Mouse (Mus musculus): Measurements from ENCODE around the gene Fbp1.

GRCm38 (mm10) chr13:62887712-62888441, at the start of gene Fbp1:
- no peak for TF ChIP-seq ZNF384 (IDR thresholded peaks at IDR 0.05; ENCODE audit: low read depth, low read length)
- TF ChIP-seq CHD2 (IDR thresholded peaks at IDR 0.05; ENCODE audit: low read depth, low read length), result no peak
- no peak for TF ChIP-seq MAFK (IDR thresholded peaks at IDR 0.05; ENCODE audit: insufficient read depth, low read depth, low read length)
- no peak for TF ChIP-seq HCFC1 (IDR thresholded peaks at IDR 0.05; ENCODE audit: borderline replicate concordance, insufficient read depth, low read length)
- TF ChIP-seq ZC3H11A (IDR thresholded peaks at IDR 0.05; ENCODE audit: borderline replicate concordance, low read depth, low read length), result no peak
